Mouse (Mus musculus): ENCODE results near the gene Hykk.

Gene Hykk

GRCm38 (mm10) chr9:54981291-54982191, 64.5 kb downstream of the Hykk start:
- no peak for DNase-seq (ENCODE audit: low read depth, low spot score)

- no peak for DNase-seq (ENCODE audit: low read depth, low spot score)
These were observed 65.3 kb downstream of the Hykk start for GRCm38 (mm10) chr9:54982401-54982800.

DNA sequence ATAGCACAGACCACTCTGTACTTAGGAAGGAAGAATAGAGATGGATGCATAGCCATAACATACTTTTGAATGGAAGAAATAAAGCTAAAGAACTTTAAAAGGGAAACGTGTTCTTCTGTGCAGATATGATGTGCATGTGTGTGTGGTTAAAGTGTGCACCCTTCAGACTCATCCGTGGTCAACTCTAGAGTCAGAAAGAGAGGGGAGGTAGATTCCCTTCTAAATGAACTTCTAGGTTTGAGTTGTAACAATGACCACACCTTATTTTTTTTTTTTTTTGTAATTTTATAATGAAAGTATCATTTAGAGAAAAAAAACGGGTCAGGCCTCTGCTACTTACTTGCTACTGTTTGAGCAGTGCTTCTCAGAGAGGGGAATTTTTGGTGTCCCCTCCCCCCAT, 73.3 kb downstream of the Hykk start:
- no peak for DNase-seq (ENCODE audit: low read depth, low spot score)

DNA sequence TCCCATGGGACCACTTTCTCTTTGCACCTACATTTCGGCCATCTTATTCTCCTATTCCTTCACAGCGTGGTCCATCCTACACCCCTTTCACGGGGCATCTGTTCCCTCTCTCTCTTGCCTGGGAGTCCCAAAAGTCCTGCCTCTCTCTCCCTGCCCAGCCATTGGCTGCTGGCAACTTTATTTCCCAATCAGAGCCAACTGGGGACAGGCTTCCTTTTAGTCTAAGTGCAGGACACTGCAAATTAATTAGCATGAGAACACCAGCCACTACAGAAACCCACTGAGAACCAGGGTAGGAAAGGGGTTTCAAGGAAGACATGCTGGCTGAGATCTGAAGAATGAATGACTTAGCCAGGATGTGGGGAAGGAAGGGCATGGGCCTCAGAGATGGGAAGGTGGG, 77.3 kb downstream of the Hykk start:
- DNase-seq (ENCODE audit: low read depth, low spot score) = no peak

GRCm38 (mm10) chr9:54995645-54996044, 78.6 kb downstream of the Hykk start:
- no peak for DNase-seq (ENCODE audit: low read depth, low spot score)

Measured in skeletal muscle tissue, adult 2 months (tissue).